Comparison of ENCODE assay signal across 22 mouse cellular contexts in the genomic region with DNA sequence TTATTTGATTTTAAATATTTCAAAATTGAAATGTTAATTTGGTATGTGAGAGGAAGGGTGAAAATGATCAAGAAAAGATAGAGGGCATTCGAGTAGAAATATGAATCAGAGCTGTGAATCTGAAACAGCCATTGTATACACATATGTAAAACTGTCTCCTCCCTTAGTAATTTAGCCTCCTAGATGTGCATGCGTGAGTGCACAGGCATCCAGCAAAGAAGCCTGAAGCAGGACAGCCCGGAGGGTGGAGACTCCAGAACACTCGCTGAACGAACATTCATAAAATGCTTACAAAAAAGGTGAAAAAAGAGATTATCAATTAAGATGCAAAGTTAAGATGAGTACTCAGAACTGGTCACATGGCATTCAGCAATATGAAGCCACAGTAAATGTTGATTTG.
A peak's percentile ranks its signal among the peaks of the same experiment; 100 is the strongest.
DNase-seq lines count a peak whose midpoint lies in the region; ATAC-seq and TF ChIP-seq lines count a peak whose summit lies in the region.
"Had no signal": no experiment of that assay in that cellular context is flagged by ENCODE, and none has a peak within 500 bp of the region (broad histone marks: within the 10 kb centered on the region; RNA-seq: fewer than 3 reads in every experiment).

No protein-coding gene starts in this region.

- no peak overlapping the region for H3K9ac ChIP-seq in kidney, embryonic 15.5 days
- H3K9ac ChIP-seq in kidney, postnatal 0 days (ENCODE audit: low read depth, low read length) = no peak overlapping the region
- no peak overlapping the region for H3K9ac ChIP-seq in midbrain, embryonic 11.5 days (ENCODE audit: low read length)
- H3K9ac ChIP-seq in midbrain, embryonic 13.5 days (replicated peaks) = no peak overlapping the region
- H3K9ac ChIP-seq: embryonic facial prominence, embryonic 13.5 days; embryonic facial prominence, embryonic 15.5 days; forebrain, embryonic 12.5 days had no signal

- 28% methylated on average over 5 of the region's 5 CpGs for WGBS in kidney, embryonic 15.5 days
- 34% methylated on average over 5 of the region's 5 CpGs for WGBS in kidney, postnatal 0 days
- WGBS in midbrain, embryonic 11.5 days = 72% methylated on average over 5 of the region's 5 CpGs
- WGBS in midbrain, embryonic 13.5 days = 62% methylated on average over 5 of the region's 5 CpGs

- peaks cover 4% of the 10 kb centered on the region; the same call in 1 of the 2 replicates for H3K36me3 ChIP-seq in kidney, embryonic 15.5 days
- H3K36me3 ChIP-seq in kidney, postnatal 0 days (ENCODE audit: insufficient read depth, low read length) = no peaks in the 10 kb centered on the region
- no peaks in the 10 kb centered on the region for H3K36me3 ChIP-seq in midbrain, embryonic 11.5 days (ENCODE audit: control insufficient read depth, insufficient read depth, low read length)
- H3K36me3 ChIP-seq in midbrain, embryonic 13.5 days = peaks cover 9% of the 10 kb centered on the region
- H3K36me3 ChIP-seq: forebrain, embryonic 10.5 days; forebrain, embryonic 12.5 days had no signal

- H3K27me3 ChIP-seq in kidney, embryonic 15.5 days = no peaks in the 10 kb centered on the region
- H3K27me3 ChIP-seq in kidney, postnatal 0 days (ENCODE audit: insufficient read depth, low read length) = no peaks in the 10 kb centered on the region
- no peaks in the 10 kb centered on the region for H3K27me3 ChIP-seq in midbrain, embryonic 11.5 days (ENCODE audit: control insufficient read depth, insufficient read depth, low read length)
- no peaks in the 10 kb centered on the region for H3K27me3 ChIP-seq in midbrain, embryonic 13.5 days
- H3K27me3 ChIP-seq: embryonic facial prominence, embryonic 13.5 days; embryonic facial prominence, embryonic 15.5 days; forebrain, embryonic 12.5 days had no signal

- TF ChIP-seq CTCF in kidney, postnatal 0 days (IDR thresholded peaks at IDR 0.05; ENCODE audit: low read depth) = no peak

- H3K4me1 ChIP-seq in kidney, embryonic 15.5 days = peaks cover 6% of the 10 kb centered on the region; the same call in 1 of the 2 replicates
- no peaks in the 10 kb centered on the region for H3K4me1 ChIP-seq in kidney, postnatal 0 days (replicated peaks; ENCODE audit: insufficient read depth, low read length)
- H3K4me1 ChIP-seq in midbrain, embryonic 11.5 days (ENCODE audit: control insufficient read depth, insufficient read depth, low read length) = no peaks in the 10 kb centered on the region
- no peaks in the 10 kb centered on the region for H3K4me1 ChIP-seq in midbrain, embryonic 13.5 days (replicated peaks)
- H3K4me1 ChIP-seq: embryonic facial prominence, embryonic 13.5 days; embryonic facial prominence, embryonic 15.5 days; forebrain, embryonic 10.5 days; forebrain, embryonic 12.5 days had no signal

- no peak overlapping the region for H3K4me3 ChIP-seq in kidney, embryonic 15.5 days (replicated peaks)
- no peak overlapping the region for H3K4me3 ChIP-seq in kidney, postnatal 0 days (replicated peaks; ENCODE audit: low read depth, low read length)
- no peak overlapping the region for H3K4me3 ChIP-seq in midbrain, embryonic 11.5 days (ENCODE audit: low read depth, low read length)
- H3K4me3 ChIP-seq in midbrain, embryonic 13.5 days (replicated peaks) = no peak overlapping the region
- H3K4me3 ChIP-seq: embryonic facial prominence, embryonic 13.5 days; embryonic facial prominence, embryonic 15.5 days; erythroblast, embryonic 14.5 days; forebrain, embryonic 10.5 days; forebrain, embryonic 12.5 days had no signal

- no peak overlapping the region for H3K4me2 ChIP-seq in kidney, embryonic 15.5 days
- no peak overlapping the region for H3K4me2 ChIP-seq in kidney, postnatal 0 days (ENCODE audit: low read length)
- no peak overlapping the region for H3K4me2 ChIP-seq in midbrain, embryonic 11.5 days
- H3K4me2 ChIP-seq in midbrain, embryonic 13.5 days (replicated peaks) = no peak overlapping the region
- H3K4me2 ChIP-seq: embryonic facial prominence, embryonic 13.5 days; embryonic facial prominence, embryonic 15.5 days; forebrain, embryonic 12.5 days had no signal

- peak; percentile 87 for ATAC-seq in kidney, embryonic 15.5 days (replicated peaks; ENCODE audit: low FRiP score)
- ATAC-seq in kidney, postnatal 0 days (replicated peaks; ENCODE audit: low FRiP score, low read depth) = 0 out of 2 replicates have a peak, but pooled peaks have one; percentile 69
- no peak for ATAC-seq in midbrain, embryonic 11.5 days (ENCODE audit: low FRiP score)
- no peak for ATAC-seq in midbrain, embryonic 13.5 days
- ATAC-seq: forebrain, embryonic 14.5 days had no signal

- H3K27ac ChIP-seq in kidney, embryonic 15.5 days = no peak overlapping the region
- no peak overlapping the region for H3K27ac ChIP-seq in kidney, postnatal 0 days
- no peak overlapping the region for H3K27ac ChIP-seq in midbrain, embryonic 11.5 days (ENCODE audit: low read depth, low read length)
- H3K27ac ChIP-seq in midbrain, embryonic 13.5 days = no peak overlapping the region
- H3K27ac ChIP-seq: embryonic facial prominence, embryonic 13.5 days; embryonic facial prominence, embryonic 15.5 days; forebrain, embryonic 10.5 days; forebrain, embryonic 12.5 days had no signal

- no peak for DNase-seq in kidney, adult 11 months
- DNase-seq in kidney, postnatal 0 days (ENCODE audit: low spot score) = peak; percentile 59
- DNase-seq in kidney, adult 18-20 months = no peak
- DNase-seq in midbrain, embryonic 11.5 days (ENCODE audit: low spot score, missing footprints) = peak; percentile 35
- DNase-seq: adrenal gland, adult 2 months; adrenal gland, postnatal 10 days; adrenal gland, postnatal 25 days; cerebellum, adult 11 months; cerebellum, adult 18-20 months; cerebellum, adult 8-10 months; cerebellum, adult 9-11 months; cerebellum, postnatal 14 days; cerebellum, postnatal 36 days; embryo, embryonic 11 days had no signal

- H3K9me3 ChIP-seq in kidney, embryonic 15.5 days (replicated peaks) = no peaks in the 10 kb centered on the region
- H3K9me3 ChIP-seq in kidney, postnatal 0 days (replicated peaks; ENCODE audit: low read length) = no peaks in the 10 kb centered on the region
- H3K9me3 ChIP-seq in midbrain, embryonic 11.5 days (ENCODE audit: control insufficient read depth, low read length) = no peaks in the 10 kb centered on the region
- no peaks in the 10 kb centered on the region for H3K9me3 ChIP-seq in midbrain, embryonic 13.5 days
- H3K9me3 ChIP-seq: embryonic facial prominence, embryonic 13.5 days; embryonic facial prominence, embryonic 15.5 days; forebrain, embryonic 10.5 days; forebrain, embryonic 12.5 days had no signal

Comparison
In these comparisons a context has a peak if more than half of its experiments do, and no peak if none do; other contexts are left out.
1. DNase-seq: peak in kidney, postnatal 0 days (single experiment) and midbrain, embryonic 11.5 days (single experiment); none in kidney, adult 11 months (single experiment) and kidney, adult 18-20 months (single experiment).
2. ATAC-seq: peak in kidney, embryonic 15.5 days (single experiment) and kidney, postnatal 0 days (single experiment); none in midbrain, embryonic 11.5 days (single experiment) and midbrain, embryonic 13.5 days (single experiment).